Mouse (Mus musculus) embryo, embryonic 11.5 days (tissue): ENCODE data around the gene Prm3.

Experiments used
- DNase-seq: peaks from one replicate; pipeline ENCODE4 v3.0.0-alpha.2; 2012; ENCODE audit warnings: low read depth, low spot score

Prm3 gene

DNA sequence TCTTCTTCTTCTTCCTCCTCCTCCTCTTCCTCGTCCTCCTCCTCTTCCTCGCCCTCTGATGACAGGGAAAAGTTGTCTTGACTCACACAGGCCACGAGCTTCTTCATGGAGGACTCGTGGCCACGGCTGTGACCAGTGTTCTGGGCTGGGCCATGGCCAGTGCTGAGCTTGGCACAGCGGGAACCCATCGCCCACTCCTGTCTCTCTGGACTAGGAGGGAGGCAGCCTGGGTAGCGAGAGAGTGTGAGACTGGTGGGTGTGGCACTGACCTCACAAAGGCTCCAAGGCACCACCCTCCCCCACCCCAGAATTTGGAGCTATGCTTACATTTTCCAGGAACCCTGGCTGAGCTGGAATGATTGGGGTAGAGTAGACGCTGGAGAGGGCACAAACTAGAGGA lies at the start of gene Prm3:
Gene Prm3, minus strand, starts transcription at position 213 of the 400 bp plus-strand sequence.
- no peak for DNase-seq

- DNase-seq = no peak
These were observed 49.3 kb upstream of the Prm3 start for GRCm38 (mm10) chr16:10840018-10840417.

DNA sequence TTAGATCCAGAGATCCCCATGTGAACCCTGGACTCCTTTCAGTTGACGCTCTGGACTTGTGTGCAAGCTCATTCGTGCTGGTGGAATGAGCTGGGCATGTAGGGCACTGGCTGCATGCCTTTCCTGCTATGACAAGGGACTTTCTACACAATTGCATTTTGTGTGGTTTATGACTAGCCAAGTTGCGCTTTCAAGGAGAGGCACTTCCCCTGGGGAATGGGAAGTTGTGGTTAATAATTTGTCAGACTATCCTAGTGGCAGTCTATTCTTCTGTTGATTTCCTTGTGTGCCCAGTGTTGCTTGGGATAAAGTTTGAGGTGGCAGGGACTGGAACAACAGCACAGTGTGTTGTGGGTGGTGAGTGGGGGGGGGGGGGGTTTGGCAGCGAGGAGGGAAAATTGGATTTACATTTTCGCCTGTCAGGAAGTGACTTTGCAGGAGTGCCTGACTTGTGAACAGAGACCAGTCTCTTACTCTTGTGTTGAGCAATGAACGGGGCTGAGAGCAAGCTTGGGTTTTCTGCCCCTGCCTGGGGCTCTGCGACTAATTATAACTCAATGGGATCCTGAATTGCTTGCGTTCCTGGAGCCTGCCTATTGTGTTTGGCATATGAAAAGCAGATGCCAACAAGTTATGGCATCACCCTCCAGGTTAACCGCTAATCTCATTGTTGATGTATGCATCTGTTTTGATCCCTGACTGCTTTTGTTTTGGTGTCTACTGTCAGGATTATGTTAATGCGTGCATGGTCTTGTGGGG lies 48.0 kb upstream of the Prm3 start:
- no peak for DNase-seq

DNA sequence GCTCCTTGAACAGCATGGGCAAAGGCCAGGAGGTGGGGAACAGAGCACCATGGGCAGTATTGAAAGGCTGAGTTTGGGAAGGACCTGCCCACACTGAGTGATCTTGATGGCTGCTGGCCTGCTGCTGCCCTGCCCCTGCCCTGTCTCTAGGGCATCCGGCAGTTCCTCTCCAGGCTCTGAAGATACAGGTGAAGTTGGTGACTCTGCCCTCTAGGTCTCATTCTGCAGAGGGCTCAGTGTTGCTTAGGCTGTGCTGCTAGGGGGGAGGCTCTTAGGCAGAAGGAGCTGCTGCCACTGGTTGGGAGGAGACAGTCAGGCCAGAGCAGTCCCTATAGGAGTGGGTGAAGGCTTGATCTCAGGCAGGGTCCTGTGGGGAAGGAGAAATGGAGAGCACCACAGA lies 47.2 kb upstream of the Prm3 start:
- DNase-seq = no peak

- no peak for DNase-seq
These were observed 46.5 kb upstream of the Prm3 start for GRCm38 (mm10) chr16:10837250-10837649.

- no peak for DNase-seq
These were observed 45.7 kb upstream of the Prm3 start for GRCm38 (mm10) chr16:10836388-10836787.

- peak; percentile 79 for DNase-seq
These were observed 44.3 kb upstream of the Prm3 start, which contains the start of gene Rmi2 for GRCm38 (mm10) chr16:10834911-10835587. Gene Rmi2, plus strand, starts transcription at chr16:10835059.

DNA sequence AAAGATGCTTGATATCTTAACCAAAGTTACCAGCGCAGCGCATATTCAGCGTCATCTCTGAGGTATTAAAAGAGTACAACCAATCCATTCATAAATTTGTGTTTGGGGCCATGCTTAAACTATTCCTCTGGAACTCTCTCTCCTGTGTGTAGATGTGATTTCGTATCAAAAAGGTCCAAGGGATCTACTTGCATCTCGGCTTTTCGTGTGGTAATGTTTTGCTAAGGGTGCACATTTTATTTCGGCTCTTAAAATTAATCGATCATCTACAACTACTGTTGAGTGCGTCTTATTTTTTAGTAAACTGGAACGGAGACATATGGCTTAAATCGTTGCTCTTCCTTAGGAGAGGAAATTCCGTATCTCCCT lies 43.8 kb upstream of the Prm3 start:
- DNase-seq = no peak

DNA sequence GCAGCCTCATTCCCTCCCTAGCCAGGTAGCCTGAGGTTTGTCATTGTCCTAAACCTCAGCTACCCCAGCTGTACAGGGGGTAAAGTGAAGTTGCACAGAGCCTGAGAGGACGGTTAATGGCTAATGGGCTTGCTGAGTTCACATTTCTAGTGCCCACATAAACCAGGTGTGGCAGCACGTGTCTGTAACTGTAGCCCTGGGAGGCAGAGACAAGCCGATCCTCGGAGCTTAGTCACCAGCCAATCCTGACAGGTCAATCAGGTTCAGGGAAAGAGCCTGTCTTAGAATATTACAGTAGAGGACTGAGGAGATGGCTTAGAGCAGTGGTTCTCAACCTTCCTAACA lies 37.7 kb upstream of the Prm3 start:
- DNase-seq = no peak

- DNase-seq = no peak
These were observed 37.2 kb upstream of the Prm3 start for GRCm38 (mm10) chr16:10827766-10828460.

DNA sequence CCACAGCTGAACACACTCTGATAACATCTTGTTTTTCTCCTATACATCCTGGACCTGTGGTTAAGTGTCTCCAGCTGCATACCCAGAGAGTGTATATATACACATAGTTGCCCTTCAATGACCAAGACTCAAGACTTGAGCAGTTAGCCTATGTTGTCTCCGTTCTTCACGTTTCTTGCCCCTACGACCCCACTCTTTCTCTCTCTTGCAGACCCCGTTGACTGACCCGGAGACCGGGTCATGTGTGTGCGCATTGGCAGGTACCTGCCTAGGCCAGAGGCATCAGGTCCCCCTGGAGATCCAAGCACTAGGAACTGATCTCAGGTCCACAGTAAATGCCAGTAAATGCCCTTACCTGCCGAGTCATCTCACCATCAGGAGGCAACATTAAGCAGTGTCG lies 36.6 kb upstream of the Prm3 start:
- no peak for DNase-seq

GRCm38 (mm10) chr16:10825840-10826239 lies 35.1 kb upstream of the Prm3 start:
- no peak for DNase-seq

GRCm38 (mm10) chr16:10824536-10824935 lies 33.8 kb upstream of the Prm3 start:
- no peak for DNase-seq

DNA sequence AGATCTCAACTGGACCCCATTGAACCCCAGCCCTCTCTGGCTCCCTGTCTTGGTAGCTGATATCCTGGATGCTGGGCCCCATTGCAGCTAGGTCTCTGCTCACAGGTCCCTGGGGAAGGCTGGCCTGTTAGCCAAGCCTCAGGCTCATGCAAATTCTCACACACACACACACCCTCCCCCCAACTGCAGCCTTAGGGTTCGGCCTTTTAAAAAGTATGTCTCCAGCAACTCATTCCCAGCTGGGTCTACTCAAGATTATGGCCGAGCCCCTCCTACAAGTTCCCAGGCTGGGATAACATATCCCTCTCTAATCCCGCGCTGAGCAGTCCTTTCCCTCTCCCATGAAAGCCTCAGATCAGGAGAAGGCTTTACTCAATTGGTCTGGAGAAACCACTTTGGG lies 30.7 kb upstream of the Prm3 start:
- DNase-seq = no peak

DNA sequence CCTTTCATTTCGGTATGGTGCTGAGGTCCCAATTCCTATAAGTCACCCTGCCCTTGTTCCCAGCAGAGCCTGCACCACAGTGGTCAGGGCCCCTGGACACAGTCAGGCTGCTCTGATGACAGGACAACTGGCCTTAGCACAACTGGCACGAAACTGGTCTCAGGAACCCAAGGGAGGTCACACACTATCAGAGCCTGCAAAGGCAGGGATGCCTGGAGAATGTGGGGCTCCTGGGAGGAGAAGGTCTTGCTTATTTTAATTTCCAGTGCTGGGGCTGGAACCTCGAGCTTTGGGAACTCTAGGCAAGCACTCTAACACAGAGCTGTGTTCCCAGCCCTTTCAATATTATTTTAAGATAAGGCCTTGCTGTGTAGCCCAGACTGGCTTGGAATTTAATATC lies 29.3 kb upstream of the Prm3 start:
- DNase-seq = no peak

GRCm38 (mm10) chr16:10818579-10819135 lies 27.9 kb upstream of the Prm3 start:
- DNase-seq = no peak

- DNase-seq = no peak
These were observed 24.1 kb upstream of the Prm3 start for GRCm38 (mm10) chr16:10814864-10815263.

DNA sequence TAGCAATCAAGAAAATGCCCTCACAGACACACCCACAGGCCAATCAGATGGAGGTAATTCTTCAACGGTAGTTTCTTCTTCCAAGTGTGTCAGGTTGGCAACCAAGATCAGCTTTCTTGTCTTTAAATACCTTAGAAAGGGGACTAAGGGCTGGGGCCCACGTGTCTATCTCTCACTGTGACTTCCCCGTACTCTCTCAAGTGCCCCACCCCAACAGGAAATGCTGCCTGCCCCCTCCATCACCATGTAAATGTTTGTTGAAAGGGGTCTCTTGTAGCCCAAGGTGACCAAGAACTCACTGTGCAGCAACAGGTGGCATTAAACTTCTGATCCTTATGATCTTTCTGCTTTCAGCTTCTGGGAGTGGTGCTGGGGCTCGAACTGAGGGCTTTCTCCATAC lies 23.0 kb upstream of the Prm3 start:
- DNase-seq = no peak

DNA sequence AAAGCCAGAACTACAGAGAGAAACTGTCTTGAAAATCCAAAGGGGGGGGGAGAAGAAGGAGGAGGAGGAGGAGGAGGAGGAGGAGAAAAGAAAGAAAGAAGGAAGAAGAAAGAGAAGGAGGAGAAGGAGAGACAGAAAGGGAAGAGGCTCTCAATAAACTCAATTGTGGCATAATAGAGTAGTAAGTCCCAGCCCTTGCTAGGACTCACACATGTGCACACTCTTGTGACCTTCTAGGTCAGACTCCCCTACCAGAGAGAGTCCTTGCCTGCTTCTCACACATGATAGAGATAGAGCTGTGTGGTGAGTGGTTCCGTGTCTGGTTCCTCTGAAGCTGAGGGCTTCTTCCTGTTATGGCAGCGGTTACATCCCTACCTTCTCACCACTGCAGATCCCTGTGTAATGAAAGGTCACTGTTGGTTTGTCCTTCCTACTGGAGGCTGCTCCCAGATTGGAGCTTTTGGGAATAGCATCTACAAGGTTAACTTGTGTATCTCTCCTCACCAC lies 22.2 kb upstream of the Prm3 start, which contains the start of gene Gm11172:
Gene Gm11172, plus strand, starts transcription at position 51 of the 507 bp plus-strand sequence.
- no peak for DNase-seq

DNA sequence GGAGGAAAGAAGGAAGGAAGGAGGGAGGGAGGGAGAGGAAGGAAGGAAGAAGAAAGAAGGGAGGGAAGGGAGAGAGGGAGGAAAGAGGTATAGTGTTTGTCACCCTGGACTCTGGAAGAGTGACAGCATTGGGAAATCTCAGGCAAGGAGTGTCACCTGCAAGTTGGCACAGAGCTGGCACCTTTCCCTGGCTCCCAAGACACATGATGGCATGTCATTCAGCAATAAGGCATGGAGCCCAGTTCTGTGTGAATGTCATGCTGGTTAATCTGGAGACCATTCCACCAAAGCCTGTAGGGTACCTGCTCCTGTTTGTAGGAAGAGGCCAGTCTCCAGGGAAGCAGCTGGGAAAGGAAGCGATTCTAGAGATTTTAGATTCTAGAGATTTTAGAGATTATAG lies 19.7 kb upstream of the Prm3 start:
- DNase-seq = no peak

DNA sequence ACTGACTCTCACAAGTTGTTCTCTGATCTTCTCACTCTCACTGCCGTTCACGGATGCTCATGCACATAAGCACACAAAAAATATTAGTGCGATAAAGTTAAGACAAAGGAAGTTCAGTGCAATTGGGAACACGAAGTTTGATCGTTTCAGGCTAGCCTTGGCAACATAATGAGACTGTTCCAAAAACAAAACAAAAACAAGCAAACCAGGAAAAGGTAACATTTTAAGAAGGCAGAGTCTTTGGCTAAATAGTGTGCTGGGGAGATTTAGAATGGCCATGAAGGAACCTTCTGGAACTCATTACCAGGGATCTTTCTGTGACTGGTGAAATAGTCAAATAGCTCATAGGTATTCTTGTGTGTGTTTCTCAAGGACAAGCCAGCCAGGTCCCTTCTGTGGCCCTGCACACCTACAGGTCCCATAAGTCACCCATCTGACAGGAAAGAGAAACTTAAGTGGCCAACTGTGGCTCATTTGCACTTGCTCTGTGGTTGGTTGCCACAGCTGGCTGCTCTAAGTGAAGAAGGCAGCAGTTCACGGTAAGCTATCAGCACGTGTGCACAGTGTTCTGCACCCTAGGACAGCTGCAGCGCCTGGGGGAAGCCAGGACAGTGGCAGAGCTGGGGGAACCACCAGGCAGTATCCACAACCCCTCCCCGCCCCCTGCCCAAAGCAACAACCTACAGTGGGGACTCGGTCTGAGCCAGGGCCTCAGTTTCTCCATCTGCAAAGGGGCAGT lies 15.2 kb upstream of the Prm3 start, which contains the start of gene Prm1:
Gene Prm1, minus strand, starts transcription at position 51 of the 739 bp plus-strand sequence.
- DNase-seq = no peak
